Mouse (Mus musculus): ENCODE data around the gene Ccdc152. TPM values are rescaled to one million over a fixed set of nuclear protein-coding genes. Genes with fewer than 3 reads are reported as not detected.

Gene Ccdc152
- 0.64 TPM for polyA plus RNA-seq (2014; fragmentation: Illumina TruSeq; extraction: RNeasy Lipid Tissue Mini Kit (QIAGEN cat#74804); ENCODE audit: low read depth, low replicate concordance)

GRCm38 (mm10) chr15:3303426-3303825 is at the start of gene Ccdc152:
Gene Ccdc152, minus strand, starts transcription at chr15:3303526.

GRCm38 (mm10) chr15:3268247-3268646 is 35.1 kb downstream of the Ccdc152 start, which contains the start of gene Selenop:
Gene Selenop, plus strand, starts transcription at chr15:3268547.

Other genes starting within 250 kb of the Ccdc152 start
- gene Selenop, start 35.0 kb downstream of the Ccdc152 start, polyA plus RNA-seq (2014; fragmentation: Illumina TruSeq; extraction: RNeasy Lipid Tissue Mini Kit (QIAGEN cat#74804); ENCODE audit: low read depth, low replicate concordance): 13,145 TPM